Mouse (Mus musculus) neural tube, embryonic 15.5 days (tissue): Measurements from ENCODE around the gene Rnf152. TPM values are rescaled to one million over a fixed set of nuclear protein-coding genes. Genes with fewer than 3 reads are reported as not detected.

Experiments used
- ATAC-seq: fragments of 200-750 bp; cut with Nextera tagmentation; 2 replicates; pipeline ENCODE4 v1.8.0; 2017; ENCODE audit warnings: mild to moderate bottlenecking, moderate TSS enrichment, moderate library complexity; ENCODE audit not compliant: low FRiP score
- H3K27ac ChIP-seq: fragments of 300-500 bp; sonication (generic); replicated peaks from 2 replicates; pipeline ENCODE4 v1.5.1; 2015; ENCODE audit warnings: mild to moderate bottlenecking, inconsistent platforms
- H3K27me3 ChIP-seq: fragments of 300-500 bp; sonication (generic); replicated peaks from 2 replicates; pipeline ENCODE4 v1.6.1; 2015; ENCODE audit warnings: inconsistent platforms
- H3K36me3 ChIP-seq: fragments of 300-500 bp; sonication (generic); 2 replicates; pipeline ENCODE4 v1.6.1; 2015; ENCODE audit warnings: inconsistent platforms
- H3K4me1 ChIP-seq: fragments of 300-500 bp; sonication (generic); 2 replicates; pipeline ENCODE4 v1.6.1; 2015; ENCODE audit warnings: inconsistent platforms
- H3K4me2 ChIP-seq: fragments of 300-500 bp; sonication (generic); 2 replicates; pipeline ENCODE4 v1.6.1; 2015; ENCODE audit warnings: inconsistent platforms, mild to moderate bottlenecking, moderate library complexity
- H3K4me3 ChIP-seq: fragments of 300-500 bp; sonication (generic); replicated peaks from 2 replicates; pipeline ENCODE4 v1.5.1; 2015; ENCODE audit warnings: mild to moderate bottlenecking, inconsistent platforms
- H3K9ac ChIP-seq: fragments of 300-500 bp; sonication (generic); replicated peaks from 2 replicates; pipeline ENCODE4 v1.6.1; 2015; ENCODE audit warnings: mild to moderate bottlenecking, inconsistent platforms
- H3K9me3 ChIP-seq: fragments of 300-500 bp; sonication (generic); replicated peaks from 2 replicates; pipeline ENCODE4 v1.6.1; 2016; ENCODE audit warnings: inconsistent platforms
- WGBS: fragments of 180-500 bp; shearing (Covaris S2); methylation state at CpG from one replicate; pipeline ENCODE4 v1.1.7; 2015; ENCODE audit warnings: mixed read lengths; 5-methylcytosine and 5-hydroxymethylcytosine counted together
- polyA plus RNA-seq: library from polyadenylated mRNA; unstranded; fragments of >200 nt; fragmentation: Nextera tagmentation; extraction: Ambion mirVana; gene quantifications from 2 replicates; pipeline ENCODE4 v1.2.1, GENCODE M21; 2015

The Rnf152 gene
- polyA plus RNA-seq, 1 experiment from 2014 or later, result 24.1 TPM

GRCm38 (mm10) chr1:105260200-105260599, 96.3 kb downstream of the Rnf152 start:
- Histone ChIP-seq H3K9ac (no peak overlapping the region), H3K27me3 (no peaks in the 10 kb centered on the region), H3K4me3 (no peak overlapping the region), H3K36me3 (no peaks in the 10 kb centered on the region), H3K4me1 (peaks cover 3% of the 10 kb centered on the region; the same call in 1 of the 2 replicates), H3K27ac (no peak overlapping the region), H3K9me3 (no peaks in the 10 kb centered on the region), H3K4me2 (no peak overlapping the region)
- 91% methylated on average over 5 of the region's 5 CpGs for WGBS
- no peak for ATAC-seq

GRCm38 (mm10) chr1:105257199-105257598, 99.3 kb downstream of the Rnf152 start:
- Histone ChIP-seq H3K27ac (no peak overlapping the region), H3K36me3 (no peaks in the 10 kb centered on the region), H3K4me2 (no peak overlapping the region), H3K9me3 (no peaks in the 10 kb centered on the region), H3K27me3 (no peaks in the 10 kb centered on the region), H3K4me3 (no peak overlapping the region), H3K9ac (no peak overlapping the region), H3K4me1 (peaks cover 3% of the 10 kb centered on the region; the same call in 1 of the 2 replicates)
- 84% methylated on average over 3 of the region's 3 CpGs for WGBS
- no peak for ATAC-seq

GRCm38 (mm10) chr1:105249190-105249589, 107.3 kb downstream of the Rnf152 start:
- no peak overlapping the region for H3K4me3 ChIP-seq
- H3K4me1 ChIP-seq, result peaks cover 8% of the 10 kb centered on the region; the same call in 1 of the 2 replicates
- H3K36me3 ChIP-seq, result no peaks in the 10 kb centered on the region
- H3K9ac ChIP-seq, result no peak overlapping the region
- H3K27ac ChIP-seq, result no peak overlapping the region
- H3K9me3 ChIP-seq, result no peaks in the 10 kb centered on the region
- no peaks in the 10 kb centered on the region for H3K27me3 ChIP-seq
- ATAC-seq, result no peak
- no peak overlapping the region for H3K4me2 ChIP-seq
- 96% methylated on average over 3 of the region's 3 CpGs for WGBS

- Histone ChIP-seq H3K27me3 (no peaks in the 10 kb centered on the region), H3K4me2 (no peak overlapping the region), H3K9ac (no peak overlapping the region), H3K9me3 (no peaks in the 10 kb centered on the region), H3K4me1 (peaks cover 8% of the 10 kb centered on the region; the same call in 1 of the 2 replicates), H3K4me3 (no peak overlapping the region), H3K36me3 (no peaks in the 10 kb centered on the region), H3K27ac (0 out of 2 replicates have a peak overlapping the region, but pooled peaks have one; percentile 28)
- no peak for ATAC-seq
- 9% methylated on average over 2 of the region's 2 CpGs for WGBS
Measured at GRCm38 (mm10) chr1:105246651-105247050, 109.9 kb downstream of the Rnf152 start.

GRCm38 (mm10) chr1:105246075-105246574, 110.4 kb downstream of the Rnf152 start:
- H3K27me3 ChIP-seq, result no peaks in the 10 kb centered on the region
- ATAC-seq, result peak; percentile 66; the same call in 1 of the 2 replicates
- no peaks in the 10 kb centered on the region for H3K9me3 ChIP-seq
- WGBS, result 11% methylated on average over 3 of the region's 3 CpGs
- peaks cover 8% of the 10 kb centered on the region; the same call in 1 of the 2 replicates for H3K4me1 ChIP-seq
- H3K36me3 ChIP-seq, result no peaks in the 10 kb centered on the region
- no peak overlapping the region; the same call in 1 of the 2 replicates for H3K27ac ChIP-seq
- no peak overlapping the region for H3K4me3 ChIP-seq
- no peak overlapping the region for H3K9ac ChIP-seq
- H3K4me2 ChIP-seq, result 0 out of 2 replicates have a peak overlapping the region, but pooled peaks have one; percentile 2

GRCm38 (mm10) chr1:105243359-105244142, 113.0 kb downstream of the Rnf152 start:
- WGBS, result 53% methylated on average over 6 of the region's 6 CpGs
- Histone ChIP-seq H3K4me1 (peaks cover 8% of the 10 kb centered on the region; the same call in 1 of the 2 replicates), H3K9me3 (no peaks in the 10 kb centered on the region), H3K27ac (no peak overlapping the region), H3K4me2 (no peak overlapping the region), H3K27me3 (no peaks in the 10 kb centered on the region), H3K9ac (no peak overlapping the region), H3K4me3 (no peak overlapping the region), H3K36me3 (no peaks in the 10 kb centered on the region)
- no peak for ATAC-seq

- H3K9me3 ChIP-seq, result no peaks in the 10 kb centered on the region
- no peaks in the 10 kb centered on the region for H3K36me3 ChIP-seq
- H3K27ac ChIP-seq, result no peak overlapping the region
- no peak overlapping the region for H3K4me3 ChIP-seq
- ATAC-seq, result no peak
- no peak overlapping the region for H3K9ac ChIP-seq
- no peaks in the 10 kb centered on the region for H3K27me3 ChIP-seq
- H3K4me1 ChIP-seq, result no peaks in the 10 kb centered on the region
- no peak overlapping the region for H3K4me2 ChIP-seq
Measured at GRCm38 (mm10) chr1:105240185-105240584, 116.3 kb downstream of the Rnf152 start.
